Mouse (Mus musculus) embryonic fibroblast, embryonic 13.5 days (primary cell): ENCODE results near the gene Psmg4.

ENCODE experiments used
- CTCF ChIP-seq: IDR thresholded peaks from 2 replicates; pipeline ENCODE4 v1.5.1; 2011; ENCODE audit warnings: mild to moderate bottlenecking, control low read depth, low read length, moderate library complexity, borderline replicate concordance; ENCODE audit not compliant: insufficient read depth
- POLR2A ChIP-seq: IDR thresholded peaks from 2 replicates; pipeline ENCODE4 v1.6.1; 2011; ENCODE audit warnings: low read depth, mild to moderate bottlenecking, control low read depth, low read length, moderate library complexity

DNA sequence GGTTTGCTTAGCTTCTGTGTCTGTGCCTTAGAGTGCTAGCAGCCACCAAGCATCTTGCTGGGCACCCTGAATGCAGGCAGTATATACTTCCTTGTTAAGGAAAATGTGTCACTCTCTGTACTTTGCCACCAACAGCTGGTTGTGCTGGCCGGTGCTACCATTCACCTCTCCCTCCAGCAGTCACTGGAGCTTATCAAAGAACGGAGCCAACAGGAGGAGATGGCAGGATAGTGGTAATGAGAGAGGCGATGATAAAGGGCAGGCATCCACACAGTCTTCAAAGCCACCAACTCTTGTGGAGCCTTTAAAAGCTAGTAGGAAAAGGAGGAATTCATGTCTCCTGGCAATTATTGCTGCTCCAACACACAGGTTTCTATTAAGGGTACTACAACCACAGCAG lies 57.0 kb downstream of the Psmg4 start:
- no peak for TF ChIP-seq CTCF
- no peak for TF ChIP-seq POLR2A
